Mouse (Mus musculus) fat pad, adult 2 months (tissue): Measurements from ENCODE around the gene Trak1.

ENCODE experiments used
- DNase-seq: peaks from one replicate; pipeline ENCODE4 v3.0.0-alpha.2; 2011; ENCODE audit warnings: low read depth, low spot score; ENCODE audit errors: extremely low read depth

The Trak1 gene

GRCm38 (mm10) chr9:121388273-121388931 lies 91.1 kb downstream of the Trak1 start:
- no peak for DNase-seq

GRCm38 (mm10) chr9:121389258-121389657 lies 92.0 kb downstream of the Trak1 start:
- no peak for DNase-seq

- no peak for DNase-seq
Observed at GRCm38 (mm10) chr9:121391898-121392297, 94.6 kb downstream of the Trak1 start.

- DNase-seq = no peak
Observed at GRCm38 (mm10) chr9:121392427-121392826, 95.1 kb downstream of the Trak1 start.

GRCm38 (mm10) chr9:121393104-121393503 lies 95.8 kb downstream of the Trak1 start:
- no peak for DNase-seq

GRCm38 (mm10) chr9:121394882-121395281 lies 97.6 kb downstream of the Trak1 start:
- DNase-seq = no peak

- DNase-seq = no peak
Observed at GRCm38 (mm10) chr9:121395812-121396211, 98.5 kb downstream of the Trak1 start.

GRCm38 (mm10) chr9:121398100-121398760 lies 100.9 kb downstream of the Trak1 start:
- DNase-seq = no peak

- DNase-seq = no peak
Observed at GRCm38 (mm10) chr9:121398761-121399160, 101.5 kb downstream of the Trak1 start.

GRCm38 (mm10) chr9:121400608-121401007 lies 103.3 kb downstream of the Trak1 start:
- DNase-seq = no peak

- no peak for DNase-seq
Observed at GRCm38 (mm10) chr9:121403157-121403671, 105.9 kb downstream of the Trak1 start.

GRCm38 (mm10) chr9:121403699-121404098 lies 106.4 kb downstream of the Trak1 start:
- DNase-seq = no peak

- no peak for DNase-seq
Observed at GRCm38 (mm10) chr9:121405088-121405681, 107.9 kb downstream of the Trak1 start.

GRCm38 (mm10) chr9:121405792-121406191 lies 108.5 kb downstream of the Trak1 start:
- no peak for DNase-seq

- DNase-seq = no peak
Observed at GRCm38 (mm10) chr9:121414237-121414636, 116.9 kb downstream of the Trak1 start.

- no peak for DNase-seq
Observed at GRCm38 (mm10) chr9:121415626-121416241, 118.4 kb downstream of the Trak1 start.

- DNase-seq = no peak
Observed at GRCm38 (mm10) chr9:121416460-121416859, 119.2 kb downstream of the Trak1 start.

GRCm38 (mm10) chr9:121416872-121417637 lies 119.8 kb downstream of the Trak1 start:
- no peak for DNase-seq

- no peak for DNase-seq
Observed at GRCm38 (mm10) chr9:121419011-121419410, 121.7 kb downstream of the Trak1 start.

- no peak for DNase-seq
Observed at GRCm38 (mm10) chr9:121419573-121419972, 122.3 kb downstream of the Trak1 start.

GRCm38 (mm10) chr9:121420817-121421216 lies 123.5 kb downstream of the Trak1 start:
- peak; percentile 69 for DNase-seq
